Mouse (Mus musculus) urinary bladder, postnatal 14 days (tissue): ENCODE measurements at regions not wholly inside any gene's neighbourhood (a gene's known extent, or its start where the extent isn't known, plus 50 kb on each side); places are given as distances from the start of the nearest gene placed in this dataset.

ENCODE experiments used
- DNase-seq: peaks from one replicate; pipeline ENCODE4 v3.0.0; 2021; ENCODE audit warnings: low spot score

DNA sequence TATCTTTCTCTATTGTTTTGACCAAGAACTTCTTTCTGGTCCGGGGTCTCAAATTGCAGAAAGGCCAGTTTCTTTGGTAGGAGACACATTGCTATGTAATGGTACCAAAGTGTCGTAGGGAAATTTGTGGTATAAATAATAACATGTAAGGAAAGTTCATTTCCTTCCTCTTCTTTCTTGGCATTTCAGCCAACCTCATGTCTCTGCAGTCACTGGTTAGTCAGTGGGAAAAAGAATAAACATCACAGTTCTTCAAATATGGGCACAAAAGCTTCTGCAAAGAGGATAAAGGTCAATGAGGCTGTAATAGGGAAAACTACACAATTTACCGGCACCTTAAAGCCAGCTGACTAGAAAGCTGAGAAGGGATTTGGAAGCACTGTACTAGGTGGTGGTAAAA is 68.5 kb upstream of the Rgs1 start:
- no peak for DNase-seq

DNA sequence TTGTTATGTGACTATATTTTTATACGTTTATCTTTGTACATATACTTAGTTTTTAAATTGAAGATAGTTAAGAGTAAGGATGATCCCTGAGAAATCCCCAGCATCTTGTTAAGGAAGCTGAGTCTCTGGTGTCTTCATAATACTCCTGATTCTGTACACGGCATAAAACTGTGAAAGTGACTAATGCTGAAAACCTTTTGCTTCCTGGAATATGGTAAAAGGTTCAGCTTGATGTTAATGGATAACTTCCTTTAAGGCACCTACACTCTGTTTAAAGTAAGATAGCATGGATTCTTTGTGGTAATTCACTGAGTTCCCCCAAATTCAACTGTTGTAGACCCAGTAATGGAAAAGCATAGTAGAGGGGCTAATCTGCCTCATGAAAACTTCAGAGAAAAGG is 67.2 kb upstream of the Rgs1 start:
- no peak for DNase-seq

DNA sequence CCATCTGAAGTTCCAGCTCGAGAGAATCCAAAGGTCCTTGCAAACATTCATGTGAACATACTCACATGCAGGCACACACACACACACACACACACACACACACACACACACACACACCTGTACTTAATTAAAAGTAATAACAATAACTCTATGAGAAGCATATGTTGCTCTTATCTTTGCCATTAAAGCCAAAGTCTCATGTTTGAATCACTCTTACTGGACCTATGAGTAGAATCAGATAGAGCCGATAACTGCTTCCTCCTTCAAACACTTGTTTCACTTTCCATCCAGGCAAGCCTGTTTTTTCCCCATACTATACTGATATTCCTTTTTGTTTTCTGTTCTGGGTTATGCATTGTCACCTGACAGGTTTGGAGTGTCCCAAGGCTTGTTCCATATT is 65.3 kb upstream of the Rgs1 start:
- no peak for DNase-seq

DNA sequence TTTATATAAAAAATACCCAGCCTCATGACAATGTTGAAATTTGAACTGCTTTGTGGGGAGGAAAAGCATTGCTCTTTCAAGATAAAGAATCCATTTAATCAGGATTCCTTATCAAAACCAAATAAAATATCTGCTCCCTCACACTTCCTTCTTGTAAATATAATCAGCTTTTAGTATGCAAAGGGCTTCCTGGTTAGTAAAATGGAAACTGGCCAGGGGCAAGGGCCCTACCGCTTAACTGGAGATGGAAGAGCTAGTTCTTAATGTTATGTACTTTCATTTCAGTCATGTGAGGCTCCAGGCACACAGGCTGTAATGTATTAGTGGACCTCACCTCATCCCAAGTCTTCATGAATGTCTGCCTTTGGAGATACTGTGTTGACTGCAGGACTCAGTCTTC is 64.3 kb upstream of the Rgs1 start:
- DNase-seq: no peak

DNA sequence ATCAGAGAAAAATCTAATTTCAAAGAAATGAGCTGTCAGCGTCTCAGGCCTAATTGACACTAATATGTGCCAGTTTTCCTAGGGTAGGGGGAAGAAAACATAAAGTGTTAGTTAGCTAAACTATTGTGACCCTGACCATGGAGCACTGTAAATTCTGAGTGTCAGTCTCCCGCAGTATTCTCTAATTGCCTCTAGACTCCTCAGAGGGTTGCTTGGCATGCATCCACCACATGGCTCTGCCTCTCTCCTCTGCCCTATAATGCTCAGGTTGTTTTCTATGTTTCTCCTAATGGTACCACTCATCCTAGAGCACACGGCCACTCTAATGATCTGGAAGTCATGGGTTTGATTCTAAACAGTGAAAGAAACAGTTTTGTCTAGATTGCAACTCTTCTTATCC is 60.9 kb upstream of the Rgs1 start:
- DNase-seq: no peak

DNA sequence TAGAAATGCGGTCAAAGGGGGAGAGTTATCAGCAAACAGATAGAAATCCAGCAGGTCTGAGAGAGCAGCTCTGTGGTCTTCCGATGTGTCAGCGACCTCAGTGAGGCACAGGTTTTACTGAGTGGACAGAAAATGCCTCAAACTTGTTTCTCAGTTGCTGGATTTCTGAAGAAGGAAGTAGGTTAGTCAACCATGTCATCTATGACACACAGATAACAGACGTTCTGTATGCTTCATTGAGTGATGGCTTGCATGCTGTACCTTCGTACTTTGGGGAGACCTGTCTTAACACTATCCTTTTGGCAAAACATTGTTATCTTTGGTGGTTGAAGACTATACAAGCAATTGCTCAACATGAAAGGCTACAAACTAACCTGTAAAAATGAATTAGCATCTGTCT is 59.3 kb upstream of the Rgs1 start:
- DNase-seq: no peak

DNA sequence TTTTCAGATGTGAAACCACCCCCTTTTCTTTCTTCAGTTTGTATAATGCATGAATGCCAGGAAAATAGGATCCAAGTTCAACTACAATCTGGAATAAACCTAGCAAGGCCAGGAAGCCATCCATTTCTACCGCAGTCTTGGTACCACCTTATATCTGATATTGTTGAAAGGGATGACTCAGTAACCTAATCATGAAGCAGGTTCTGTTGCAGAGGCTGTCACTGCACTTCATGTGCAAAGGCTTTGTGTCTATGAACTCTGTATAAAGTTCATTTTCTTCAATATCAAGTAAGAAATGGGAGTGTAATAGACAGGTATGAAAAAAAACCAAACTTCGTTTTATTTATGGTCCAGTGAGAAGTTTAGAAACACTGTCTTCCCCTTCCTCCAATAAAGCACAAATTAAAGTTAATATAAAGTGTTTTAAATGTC is 58.8 kb upstream of the Rgs1 start:
- no peak for DNase-seq

DNA sequence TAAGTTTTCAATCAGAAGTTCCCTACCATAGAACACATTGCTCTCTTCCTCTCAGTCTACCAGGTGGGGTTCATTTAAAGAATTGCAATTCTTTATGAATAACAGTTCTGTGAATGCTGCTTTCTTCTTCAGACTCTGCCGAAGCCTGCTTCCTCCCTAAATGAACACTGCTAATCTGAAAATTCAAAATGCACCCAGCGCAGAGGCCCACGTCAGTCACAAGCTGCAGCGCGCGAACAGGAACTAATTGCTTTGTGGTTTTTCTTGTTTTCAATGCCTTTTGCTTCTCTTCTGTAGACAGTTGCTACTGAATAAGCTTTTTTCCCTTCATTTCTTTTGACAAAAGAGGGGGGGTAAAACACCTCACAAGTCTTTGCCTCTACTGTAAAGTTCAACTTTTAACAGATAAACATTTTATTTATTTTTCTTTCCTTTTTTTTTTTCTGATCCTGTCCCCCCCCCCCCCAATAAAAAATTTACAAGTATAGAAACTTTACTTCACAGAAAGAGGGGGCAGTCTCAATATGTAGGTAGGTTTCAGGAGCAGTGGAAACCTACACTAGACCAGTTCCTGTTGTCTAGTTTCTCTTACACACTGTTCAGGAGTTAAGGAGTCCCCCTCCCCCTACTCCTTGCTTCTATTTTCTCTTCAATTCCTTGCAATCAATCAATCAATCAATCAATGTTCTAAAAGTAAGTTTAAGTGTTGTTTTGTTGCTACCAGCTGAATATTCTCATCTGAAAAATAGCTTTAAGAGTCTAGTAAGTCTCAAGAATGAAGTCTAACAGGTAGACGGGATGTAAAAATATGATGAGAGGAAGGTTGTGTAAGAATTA is 58.2 kb upstream of the Rgs1 start:
- DNase-seq: no peak

DNA sequence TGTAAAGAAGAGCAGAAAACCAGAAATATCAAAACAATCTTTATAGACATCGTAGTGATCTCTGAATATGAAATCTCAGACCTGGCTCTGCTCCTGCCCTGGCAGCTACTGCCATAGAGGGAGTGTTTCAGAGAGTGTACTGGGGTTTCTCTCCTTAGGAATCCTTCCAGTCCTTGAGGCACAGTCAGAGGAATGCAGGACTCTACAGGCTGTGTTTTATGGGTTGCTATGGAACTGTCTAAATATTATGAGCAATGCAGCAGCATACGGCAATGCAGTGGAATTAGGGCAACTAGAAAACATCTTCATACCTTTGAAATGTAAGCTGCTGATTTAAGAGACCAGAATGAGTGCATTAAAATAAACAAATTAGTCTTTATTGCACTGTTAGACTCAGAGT is 57.2 kb upstream of the Rgs1 start:
- DNase-seq: peak; percentile 47

DNA sequence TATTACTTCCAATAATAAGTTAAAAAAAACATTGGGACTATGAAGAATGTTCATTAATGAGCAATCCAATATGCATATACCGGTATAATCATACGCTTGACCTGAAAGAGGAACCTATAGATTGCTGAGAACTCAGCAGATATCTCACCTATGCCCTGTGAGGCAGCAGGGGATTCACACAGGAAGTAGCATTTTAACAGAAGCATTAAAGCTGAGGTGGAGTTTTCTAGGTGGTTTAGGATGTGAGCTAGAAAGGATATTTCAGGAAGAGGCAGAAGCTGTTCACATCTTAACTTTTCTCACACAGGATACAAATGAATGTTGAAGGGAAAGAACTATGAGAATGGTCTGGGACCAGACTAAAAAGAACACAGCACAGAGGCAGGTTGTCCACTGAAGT is 51.6 kb upstream of the Rgs1 start:
- DNase-seq: no peak
